Comparison of ENCODE assay signal across 23 mouse cellular contexts in the genomic region with DNA sequence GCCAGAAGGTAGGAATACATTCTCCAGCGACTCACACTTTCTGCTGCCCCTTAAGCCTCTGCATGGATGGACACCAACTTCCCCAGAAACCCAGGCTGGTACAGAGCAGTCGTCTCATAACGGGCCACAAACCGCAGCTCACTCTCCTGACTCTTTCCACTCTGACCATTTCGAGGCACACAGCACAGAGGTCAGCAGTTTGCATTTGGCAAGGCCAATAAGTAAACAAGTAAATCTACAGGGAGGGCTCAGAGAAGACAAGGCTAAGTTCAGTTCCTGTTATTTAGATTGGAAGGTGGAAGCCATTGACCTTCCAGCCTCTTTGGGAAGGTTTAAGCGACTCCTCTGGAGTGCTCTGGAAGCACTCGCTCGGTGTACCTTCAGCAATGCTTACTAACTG. TPM values are rescaled to one million over a fixed set of nuclear protein-coding genes. Genes with fewer than 3 reads are reported as not detected.
DNase-seq lines count a peak whose midpoint lies in the region; ATAC-seq lines count a peak whose summit lies in the region.
"Had no signal": no experiment of that assay in that cellular context is flagged by ENCODE, and none has a peak within 500 bp of the region (broad histone marks: within the 10 kb centered on the region; RNA-seq: fewer than 3 reads in every experiment).

No protein-coding gene starts in this region.

- H3K27me3 ChIP-seq in heart, embryonic 10.5 days (ENCODE audit: insufficient read depth, poor library complexity, severe bottlenecking) = no peaks in the 10 kb centered on the region
- H3K27me3 ChIP-seq in liver, embryonic 15.5 days = no peaks in the 10 kb centered on the region
- H3K27me3 ChIP-seq in hindbrain, embryonic 14.5 days (ENCODE audit: control insufficient read depth, insufficient read depth, low read length) = no peaks in the 10 kb centered on the region
- H3K27me3 ChIP-seq: embryonic facial prominence, embryonic 13.5 days; forebrain, embryonic 12.5 days; forebrain, embryonic 15.5 days; hindbrain, embryonic 12.5 days had no signal

- no peak overlapping the region for H3K27ac ChIP-seq in heart, embryonic 10.5 days
- H3K27ac ChIP-seq in liver, embryonic 15.5 days (replicated peaks) = 0 out of 2 replicates have a peak overlapping the region, but pooled peaks have one; percentile 17
- H3K27ac ChIP-seq in hindbrain, embryonic 14.5 days = no peak overlapping the region
- H3K27ac ChIP-seq: embryonic facial prominence, embryonic 10.5 days; embryonic facial prominence, embryonic 13.5 days; forebrain, embryonic 12.5 days; forebrain, embryonic 15.5 days; heart, adult 2 months; hindbrain, embryonic 12.5 days had no signal

- H3K9ac ChIP-seq in liver, embryonic 15.5 days = no peak overlapping the region
- H3K9ac ChIP-seq in hindbrain, embryonic 14.5 days = no peak overlapping the region
- H3K9ac ChIP-seq: embryonic facial prominence, embryonic 13.5 days; forebrain, embryonic 12.5 days; forebrain, embryonic 15.5 days; hindbrain, embryonic 12.5 days had no signal

- peak; percentile 58 for ATAC-seq in liver, embryonic 15.5 days (ENCODE audit: insufficient read depth)
- no peak for ATAC-seq in hindbrain, embryonic 14.5 days (ENCODE audit: low FRiP score)
- ATAC-seq: activated CD4-positive, CD25-positive, alpha-beta regulatory T cell, adult 4 months; forebrain, embryonic 15.5 days; hindbrain, embryonic 16.5 days had no signal

- 89% methylated on average over 8 of the region's 8 CpGs for WGBS in heart, embryonic 10.5 days
- 77% methylated on average over 8 of the region's 8 CpGs for WGBS in liver, embryonic 15.5 days (ENCODE audit: insufficient replicate concordance)
- WGBS in hindbrain, embryonic 14.5 days = 95% methylated on average over 8 of the region's 8 CpGs

- H3K4me2 ChIP-seq in liver, embryonic 15.5 days = no peak overlapping the region
- H3K4me2 ChIP-seq in hindbrain, embryonic 14.5 days (replicated peaks) = no peak overlapping the region
- H3K4me2 ChIP-seq: embryonic facial prominence, embryonic 13.5 days; forebrain, embryonic 12.5 days; forebrain, embryonic 15.5 days; heart, embryonic 11.5 days; hindbrain, embryonic 12.5 days had no signal

- H3K9me3 ChIP-seq in heart, embryonic 10.5 days = no peaks in the 10 kb centered on the region
- H3K9me3 ChIP-seq in liver, embryonic 15.5 days (replicated peaks) = no peaks in the 10 kb centered on the region
- no peaks in the 10 kb centered on the region for H3K9me3 ChIP-seq in hindbrain, embryonic 14.5 days (ENCODE audit: control insufficient read depth, low read length)
- H3K9me3 ChIP-seq: embryonic facial prominence, embryonic 10.5 days; embryonic facial prominence, embryonic 13.5 days; forebrain, embryonic 12.5 days; forebrain, embryonic 15.5 days; hindbrain, embryonic 12.5 days had no signal

- H3K36me3 ChIP-seq in heart, embryonic 10.5 days = peaks cover 63% of the 10 kb centered on the region
- peaks cover 40% of the 10 kb centered on the region for H3K36me3 ChIP-seq in liver, embryonic 15.5 days (replicated peaks)
- peaks cover 71% of the 10 kb centered on the region for H3K36me3 ChIP-seq in hindbrain, embryonic 14.5 days (replicated peaks; ENCODE audit: control insufficient read depth, insufficient read depth)

- H3K4me1 ChIP-seq in heart, embryonic 10.5 days = no peaks in the 10 kb centered on the region
- no peaks in the 10 kb centered on the region for H3K4me1 ChIP-seq in liver, embryonic 15.5 days (replicated peaks)
- no peaks in the 10 kb centered on the region for H3K4me1 ChIP-seq in hindbrain, embryonic 14.5 days (replicated peaks; ENCODE audit: control insufficient read depth, insufficient read depth, low read length)
- H3K4me1 ChIP-seq: embryonic facial prominence, embryonic 10.5 days; embryonic facial prominence, embryonic 13.5 days; forebrain, embryonic 12.5 days; forebrain, embryonic 15.5 days; hindbrain, embryonic 12.5 days had no signal

- H3K4me3 ChIP-seq in heart, embryonic 10.5 days = no peak overlapping the region
- no peak overlapping the region for H3K4me3 ChIP-seq in liver, embryonic 15.5 days (replicated peaks)
- H3K4me3 ChIP-seq in hindbrain, embryonic 14.5 days (replicated peaks; ENCODE audit: low read length) = no peak overlapping the region
- H3K4me3 ChIP-seq: embryonic facial prominence, embryonic 10.5 days; embryonic facial prominence, embryonic 13.5 days; erythroblast, embryonic 14.5 days; forebrain, embryonic 12.5 days; forebrain, embryonic 15.5 days; heart, adult 2 months; hindbrain, embryonic 12.5 days had no signal

- peak; percentile 31 for DNase-seq in heart, embryonic 10.5 days (ENCODE audit: low spot score)
- no peak for DNase-seq in heart, adult 11 months
- peak; percentile 66 for DNase-seq in adipocyte (ENCODE audit: low spot score)
- DNase-seq in hindbrain, embryonic 14.5 days (ENCODE audit: low spot score) = no peak
- no peak for DNase-seq in thymus, postnatal 10 days (ENCODE audit: low spot score in 2 of 2)
- DNase-seq: adrenal gland, postnatal 14 days; cerebellum, adult 11-12 months; cerebellum, adult 8-10 months; cerebellum, postnatal 10 days; cerebellum, postnatal 36 days; embryo, embryonic 11 days; gastrocnemius, postnatal 25 days; heart, adult 2 months had no signal

RNA-seq across cellular contexts. Expression of gene Rab21, which starts 26.5 kb away (rescaled TPM):
- polyA plus RNA-seq in heart, embryonic 10.5 days (2016; fragmentation: Nextera tagmentation; extraction: Ambion mirVana) = 3.4 and 3.6 TPM in 2 replicates
- polyA plus RNA-seq in liver, embryonic 15.5 days (2015; fragmentation: Nextera tagmentation; extraction: Ambion mirVana) = 2.4 and 3.3 TPM in 2 replicates
- polyA plus RNA-seq in hindbrain, embryonic 14.5 days (2014; fragmentation: Nextera tagmentation; extraction: Ambion mirVana) = 12.1 and 13.4 TPM in 2 replicates

RNA-seq across cellular contexts. Expression of gene Tbc1d15, which starts 37.6 kb away (rescaled TPM):
- 46.7 and 50.8 TPM in 2 replicates for polyA plus RNA-seq in heart, embryonic 10.5 days (2016; fragmentation: Nextera tagmentation; extraction: Ambion mirVana)
- polyA plus RNA-seq in liver, embryonic 15.5 days (2015; fragmentation: Nextera tagmentation; extraction: Ambion mirVana) = 33.1 and 33.8 TPM in 2 replicates
- polyA plus RNA-seq in hindbrain, embryonic 14.5 days (2014; fragmentation: Nextera tagmentation; extraction: Ambion mirVana) = 35.0 and 45.0 TPM in 2 replicates

Comparison
In these comparisons a context has a peak if more than half of its experiments do, and no peak if none do; other contexts are left out.
1. DNase-seq: peak in heart, embryonic 10.5 days (single experiment) and adipocyte (single experiment); none in heart, adult 11 months (single experiment), hindbrain, embryonic 14.5 days (single experiment) and thymus, postnatal 10 days (0 of 2).